Mouse (Mus musculus) heart, adult 11 months (tissue): ENCODE measurements around the gene Lmnb2.

Source experiments
- DNase-seq: peaks from one replicate; pipeline ENCODE4 v3.0.0; 2022

The Lmnb2 gene

GRCm38 (mm10) chr10:80928586-80929298, 10.7 kb upstream of the Lmnb2 start:
- peak; percentile 99 for DNase-seq

- DNase-seq: no peak
Measured at GRCm38 (mm10) chr10:80925472-80925871, 7.4 kb upstream of the Lmnb2 start.

GRCm38 (mm10) chr10:80921923-80922322, 3.9 kb upstream of the Lmnb2 start:
- DNase-seq: peak; percentile 95

GRCm38 (mm10) chr10:80917336-80917778, 688 bp downstream of the Lmnb2 start:
- peak; percentile 94 for DNase-seq

GRCm38 (mm10) chr10:80915736-80916135, 2.3 kb downstream of the Lmnb2 start:
- no peak for DNase-seq

GRCm38 (mm10) chr10:80915260-80915659, 2.8 kb downstream of the Lmnb2 start:
- DNase-seq: no peak

GRCm38 (mm10) chr10:80914253-80914656, 3.8 kb downstream of the Lmnb2 start:
- DNase-seq: no peak

- DNase-seq: no peak
Measured at GRCm38 (mm10) chr10:80913364-80914011, 4.6 kb downstream of the Lmnb2 start.

GRCm38 (mm10) chr10:80911891-80912290, 6.2 kb downstream of the Lmnb2 start:
- no peak for DNase-seq

- no peak for DNase-seq
Measured at GRCm38 (mm10) chr10:80911354-80911753, 6.7 kb downstream of the Lmnb2 start.

GRCm38 (mm10) chr10:80909375-80910162, 8.5 kb downstream of the Lmnb2 start:
- DNase-seq: peak; percentile 92

GRCm38 (mm10) chr10:80904709-80905108, 13.3 kb downstream of the Lmnb2 start:
- peak; percentile 86 for DNase-seq

GRCm38 (mm10) chr10:80904004-80904693, 13.9 kb downstream of the Lmnb2 start:
- peak; percentile 91 for DNase-seq

GRCm38 (mm10) chr10:80903282-80903681, 14.8 kb downstream of the Lmnb2 start:
- DNase-seq: peak; percentile 94

- DNase-seq: peak; percentile 91
Measured at GRCm38 (mm10) chr10:80902273-80902940, 15.6 kb downstream of the Lmnb2 start.

GRCm38 (mm10) chr10:80901409-80902272, 16.4 kb downstream of the Lmnb2 start:
- peak; percentile 95 for DNase-seq

GRCm38 (mm10) chr10:80900318-80901247, 17.5 kb downstream of the Lmnb2 start, which contains the start of gene Timm13:
Gene Timm13, minus strand, starts transcription at chr10:80900969.
- DNase-seq: peak; percentile 100

GRCm38 (mm10) chr10:80899591-80900317, 18.3 kb downstream of the Lmnb2 start:
- peak; percentile 97 for DNase-seq

GRCm38 (mm10) chr10:80899074-80899473, 19.0 kb downstream of the Lmnb2 start:
- peak; percentile 95 for DNase-seq
